Mouse (Mus musculus): ENCODE results near the gene Ghrhr. TPM values are rescaled to one million over a fixed set of nuclear protein-coding genes. Genes with fewer than 3 reads are reported as not detected.

Gene Ghrhr
- total RNA-seq, 4 experiments from 2014 or later, result not detected

Other genes starting within 250 kb of the Ghrhr start
- gene Crhr2, start 243.3 kb upstream of the Ghrhr start, total RNA-seq (2022), result 1 to 10 TPM; 2.5 to 3.3 (median 2.7) TPM
- 1 to 10 TPM; 2.8 to 6.3 (median 4.6) TPM for gene Inmt, start 201.3 kb upstream of the Ghrhr start, total RNA-seq (2022)
- gene Mindy4, start 172.9 kb upstream of the Ghrhr start, total RNA-seq (2022), result 10 to 100 TPM in 3 of 4 experiments, 1 to 10 TPM in 1; 9.1 to 12.6 (median 10.6) TPM
- 1 to 10 TPM in 3 of 4 experiments, under 1 TPM in 1; 0.59 to 4.8 (median 1.4) TPM for gene Aqp1, start 39.9 kb upstream of the Ghrhr start, total RNA-seq (2022)
- gene Adcyap1r1, start 75.7 kb downstream of the Ghrhr start, total RNA-seq (2022), result 100 to 1,000 TPM; 119 to 131 (median 123) TPM

All from left cerebral cortex, adult 8-10 months (tissue).